Mouse (Mus musculus): ENCODE measurements around the gene Pnkd.
"Not testable (repeated sequence)": the region's sequence is repeated elsewhere in the genome, so short reads cannot be mapped to it uniquely, and the experiment has no call there.

Gene Pnkd

DNA sequence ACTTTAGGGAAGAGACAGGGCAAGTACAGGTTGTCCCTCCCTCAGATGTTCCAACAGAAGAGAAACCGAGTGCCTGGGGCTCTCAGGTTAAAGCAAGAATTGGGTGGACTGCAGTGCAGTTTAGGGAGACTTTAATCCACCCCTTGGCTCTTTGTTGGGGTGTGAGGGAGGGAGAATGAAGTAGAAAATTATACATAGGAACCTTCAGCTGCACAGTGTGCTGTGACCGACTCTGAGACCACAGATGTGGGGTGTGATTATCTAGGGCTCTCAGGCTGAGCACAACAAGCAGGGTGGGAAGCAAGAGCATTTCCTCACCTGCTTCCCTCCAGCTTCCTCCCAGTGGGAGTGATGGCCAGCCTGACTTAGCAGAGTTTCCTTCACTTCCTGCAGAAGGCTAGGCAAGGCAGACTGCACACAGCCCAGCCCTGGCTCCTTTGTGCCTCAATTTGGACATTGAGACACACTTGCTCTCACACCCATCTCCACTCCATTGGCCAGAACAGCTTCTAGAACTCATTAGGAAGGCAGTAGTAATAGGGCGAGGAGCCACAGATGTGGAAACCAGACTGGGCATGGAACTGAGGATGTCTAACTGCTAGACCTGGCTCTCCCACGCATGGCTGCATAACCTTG, 46.4 kb downstream of the Pnkd start:
- no peak for DNase-seq (ENCODE audit: low spot score)

DNA sequence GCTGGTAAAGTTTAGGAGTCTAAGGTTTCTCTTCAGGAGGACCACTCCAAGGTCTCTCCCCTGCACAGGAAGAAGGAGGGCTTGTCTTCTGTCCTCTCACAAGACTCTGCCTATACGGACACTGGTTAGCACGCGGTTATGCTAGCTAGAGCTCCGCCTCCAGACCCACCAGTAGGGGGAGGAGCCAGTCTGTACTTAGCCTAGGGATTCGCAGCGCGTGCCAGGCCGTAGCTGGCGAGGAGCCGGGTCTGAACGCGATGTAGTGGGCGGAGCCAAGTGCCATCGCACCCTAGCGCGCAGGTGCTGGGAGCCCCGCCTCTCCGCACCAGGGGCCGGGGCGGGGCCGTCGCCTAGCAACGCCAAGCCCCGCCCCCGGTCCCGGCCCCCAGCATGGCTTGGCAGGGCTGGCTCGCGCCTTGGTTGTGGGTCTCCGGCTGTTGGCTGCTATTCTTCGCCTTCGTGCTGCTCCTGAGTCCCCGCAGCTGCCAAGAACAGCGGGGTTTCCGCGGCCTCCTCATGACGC, 47.6 kb downstream of the Pnkd start:
- peak; percentile 97 for DNase-seq (ENCODE audit: low spot score)

DNA sequence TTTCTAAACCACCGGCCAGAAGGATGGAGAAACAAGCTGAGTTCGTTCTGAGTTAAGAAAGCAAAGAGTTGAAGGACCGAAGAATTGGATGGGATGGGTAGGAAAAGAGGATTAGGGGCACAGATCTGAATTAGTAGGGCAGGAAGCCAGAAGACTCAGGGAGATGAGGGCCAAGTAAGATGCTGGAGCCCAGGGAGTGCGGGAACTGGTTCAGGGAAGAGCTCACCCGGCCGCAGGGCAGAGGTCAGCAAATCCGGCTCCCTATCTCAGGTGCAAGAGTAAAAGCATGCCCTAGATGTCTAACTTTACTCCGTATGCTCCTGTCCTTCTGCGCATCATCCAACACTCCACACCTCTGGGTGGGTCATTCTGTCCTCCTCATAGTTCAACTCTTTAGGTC, 48.2 kb downstream of the Pnkd start:
- DNase-seq (ENCODE audit: low spot score): no peak

DNA sequence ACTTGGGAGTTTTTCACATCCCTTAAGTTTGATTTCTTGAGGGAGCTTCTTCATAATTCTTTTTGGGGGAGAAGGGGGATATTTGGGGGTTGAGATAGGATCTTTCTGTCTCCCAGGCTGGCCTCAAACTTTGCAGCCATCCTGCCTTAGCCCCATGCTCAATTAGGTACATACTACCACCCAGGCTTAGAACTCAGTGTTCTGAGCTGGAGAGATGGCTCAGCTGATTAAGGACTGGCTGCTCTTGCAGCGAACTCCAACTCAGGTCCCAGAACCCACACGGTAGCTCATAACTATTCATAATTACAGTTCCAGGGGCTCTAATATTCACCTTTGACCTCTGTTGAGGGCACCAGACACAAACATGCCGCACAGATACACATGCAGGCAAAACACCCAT, 49.9 kb downstream of the Pnkd start:
- no peak for DNase-seq (ENCODE audit: low spot score)

DNA sequence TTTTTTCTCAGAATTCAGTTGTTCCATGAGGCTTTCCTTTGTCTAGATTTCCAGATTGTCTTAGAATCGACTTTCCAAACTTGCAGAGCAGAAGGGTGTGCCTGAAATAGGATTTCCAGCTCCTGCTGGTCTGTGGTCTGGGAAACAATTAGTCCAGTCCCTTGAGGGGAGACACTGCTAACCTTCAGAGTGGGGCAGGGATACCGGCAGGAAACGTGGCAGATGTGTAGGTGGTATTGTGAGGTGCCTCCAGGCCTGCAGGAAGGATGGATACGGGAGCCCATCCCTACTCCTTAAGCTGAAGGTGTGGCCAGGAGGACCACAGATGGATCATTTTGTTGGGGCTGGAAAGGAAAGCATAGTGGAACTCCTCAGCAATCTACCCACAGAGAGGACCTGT, 50.3 kb downstream of the Pnkd start:
- DNase-seq (ENCODE audit: low spot score): no peak

DNA sequence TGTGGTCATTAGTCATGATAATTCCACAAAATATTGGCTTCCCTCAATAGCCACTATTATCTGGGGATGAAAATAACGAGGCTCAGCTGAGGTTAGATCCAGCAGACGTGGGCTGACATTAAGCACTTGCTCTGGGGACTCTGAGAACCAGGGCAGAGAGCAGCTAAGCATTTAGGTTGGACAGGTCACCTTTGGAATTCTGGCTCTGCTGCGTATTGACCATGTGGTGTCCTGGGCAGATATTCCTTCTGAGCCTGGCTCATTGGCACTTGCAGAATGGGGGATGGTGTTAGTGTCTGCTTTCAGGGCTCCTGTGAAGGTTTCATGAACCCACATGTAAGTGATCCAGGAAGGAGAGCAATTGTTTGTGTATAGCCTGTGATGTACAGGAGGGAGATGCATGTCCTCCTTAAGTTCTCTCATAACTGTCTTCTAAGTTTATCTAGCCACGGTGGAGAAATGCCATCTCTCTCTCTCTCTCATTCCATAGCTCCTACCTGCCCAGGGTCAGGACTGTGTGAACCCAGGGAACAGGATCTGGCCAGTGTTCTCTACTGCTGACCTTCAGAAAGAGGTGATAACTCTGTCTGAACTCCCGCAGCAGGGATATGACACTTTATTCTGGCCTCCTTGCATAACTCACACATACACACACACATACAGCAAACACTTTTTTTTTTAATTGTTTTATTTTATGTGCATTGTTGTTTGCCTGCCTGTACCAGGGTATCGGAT, 50.9 kb downstream of the Pnkd start:
- no peak for DNase-seq (ENCODE audit: low spot score)

DNA sequence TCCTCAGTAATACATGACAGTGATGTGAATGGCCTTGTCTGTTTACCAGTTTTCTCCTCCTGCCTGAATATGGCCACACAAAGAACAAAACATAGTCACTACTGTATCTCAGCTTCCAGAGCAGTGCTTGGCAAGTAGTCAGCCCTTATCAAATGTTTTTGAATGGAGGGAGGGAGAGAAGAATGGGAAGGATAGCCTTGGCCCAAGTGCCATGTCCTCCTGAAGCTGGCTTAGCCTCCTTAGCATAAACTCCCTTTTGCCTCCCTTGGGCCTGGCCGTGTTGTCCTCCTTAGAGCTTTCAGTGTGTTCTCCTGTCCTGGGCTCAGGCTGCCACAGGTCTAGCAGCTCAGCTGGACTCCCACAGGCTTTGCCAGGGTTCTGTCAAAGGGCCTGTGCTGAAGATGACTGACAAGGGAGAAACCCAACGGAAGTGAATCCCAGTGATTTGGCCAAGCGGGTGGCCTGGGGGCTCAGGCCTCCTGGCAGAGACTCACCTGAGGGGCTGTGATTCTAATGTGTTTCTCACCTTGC, 52.6 kb downstream of the Pnkd start:
- DNase-seq (ENCODE audit: low spot score): no peak

DNA sequence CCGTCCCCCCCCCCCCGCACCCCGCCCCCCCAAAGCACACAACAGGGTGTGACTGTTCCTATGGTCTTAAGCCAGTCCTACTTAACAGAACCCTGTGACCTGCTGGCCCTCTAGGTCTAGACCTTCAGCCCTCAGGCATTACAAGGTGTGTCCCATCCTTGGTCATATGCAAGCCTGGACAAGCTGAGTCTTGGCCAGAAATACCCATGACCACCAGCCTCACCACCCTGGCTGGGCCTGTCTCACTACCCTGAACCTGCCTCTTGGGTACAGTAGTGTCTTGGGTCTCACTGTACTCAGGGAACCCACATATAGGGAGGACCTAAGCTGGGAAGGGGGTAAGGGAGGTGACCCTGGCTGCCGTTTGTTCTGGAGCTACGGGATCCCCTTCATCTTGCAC, 53.3 kb downstream of the Pnkd start:
- DNase-seq (ENCODE audit: low spot score): no peak

DNA sequence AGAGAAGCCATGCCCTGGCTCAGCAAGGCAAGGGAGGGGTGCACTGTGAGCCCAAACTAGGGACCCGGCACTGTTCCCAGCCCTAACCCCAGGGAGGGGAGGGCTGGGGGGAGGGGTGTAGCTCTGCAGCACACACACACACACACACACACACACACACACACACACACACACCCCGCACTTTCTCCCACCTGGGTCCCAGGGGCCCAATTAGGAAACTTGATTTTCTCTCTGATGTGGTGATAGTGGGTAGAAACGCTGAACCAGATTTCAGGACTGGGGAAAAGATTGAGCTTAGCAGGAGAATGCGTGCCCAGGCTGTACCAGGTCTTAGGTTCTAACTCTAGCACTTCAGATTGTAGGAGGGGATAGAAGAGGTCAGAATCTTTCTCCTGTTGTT, 53.9 kb downstream of the Pnkd start:
- DNase-seq (ENCODE audit: low spot score): no peak

DNA sequence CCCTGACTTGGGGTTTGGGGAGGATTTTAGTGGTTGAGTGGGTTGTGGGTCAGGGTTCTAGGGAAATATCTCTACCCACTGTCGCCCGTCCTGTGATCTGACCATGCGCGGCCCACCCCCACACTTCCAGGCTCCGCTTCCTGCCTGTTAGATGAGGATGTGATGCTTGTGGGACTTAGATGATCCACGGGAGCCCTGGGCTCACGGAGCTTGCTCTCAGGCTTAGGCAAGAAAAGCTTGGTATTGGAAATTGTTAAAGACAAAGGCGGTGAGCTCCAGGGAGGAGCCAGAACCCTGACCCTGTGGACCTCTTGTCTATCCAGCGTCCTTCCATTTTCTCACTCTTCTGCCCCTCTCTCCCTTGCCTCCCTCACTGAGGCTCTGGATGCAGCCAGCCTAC, 55.2 kb downstream of the Pnkd start:
- DNase-seq (ENCODE audit: low spot score): no peak

DNA sequence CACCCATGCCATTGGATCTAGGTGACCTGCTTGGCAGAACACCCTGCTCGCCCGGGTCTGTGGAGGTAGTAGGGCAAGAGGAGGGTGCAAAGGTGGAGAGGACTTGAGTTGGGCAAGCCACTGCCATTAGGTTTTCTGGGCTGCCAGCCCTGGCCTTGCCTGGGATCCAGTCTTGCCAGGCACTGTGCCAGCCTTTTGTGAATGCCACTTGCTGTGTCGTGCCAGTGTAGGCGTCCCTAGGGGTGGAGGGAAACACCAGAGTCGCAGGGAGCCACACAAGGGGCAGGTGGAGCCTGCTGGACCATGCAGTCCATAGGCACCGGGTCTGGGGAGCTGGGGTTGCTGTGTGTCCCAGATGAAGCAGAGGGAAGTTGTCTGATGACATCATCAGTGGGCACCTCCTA, 55.6 kb downstream of the Pnkd start:
- DNase-seq (ENCODE audit: low spot score): peak; percentile 78

DNA sequence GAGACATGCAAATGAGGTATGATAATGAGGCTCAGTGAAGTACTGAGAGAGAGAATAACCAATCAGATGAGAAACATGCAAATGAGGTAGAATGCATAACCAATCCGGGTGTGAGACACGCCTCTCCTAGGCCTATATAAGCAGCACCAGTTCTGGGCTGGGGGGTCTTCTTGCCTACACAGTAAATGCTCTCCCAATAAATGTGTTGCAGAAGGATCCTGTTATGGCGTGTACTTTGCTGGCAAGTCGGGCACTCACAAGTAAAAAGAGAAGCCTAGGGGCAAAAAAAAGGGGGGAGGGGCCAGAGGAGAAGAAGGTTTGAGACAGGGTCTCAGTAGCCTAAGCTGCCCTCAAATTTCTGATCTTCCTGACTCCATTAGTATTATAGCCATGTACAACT, 56.3 kb downstream of the Pnkd start:
- DNase-seq (ENCODE audit: low spot score): not testable (repeated sequence)

DNA sequence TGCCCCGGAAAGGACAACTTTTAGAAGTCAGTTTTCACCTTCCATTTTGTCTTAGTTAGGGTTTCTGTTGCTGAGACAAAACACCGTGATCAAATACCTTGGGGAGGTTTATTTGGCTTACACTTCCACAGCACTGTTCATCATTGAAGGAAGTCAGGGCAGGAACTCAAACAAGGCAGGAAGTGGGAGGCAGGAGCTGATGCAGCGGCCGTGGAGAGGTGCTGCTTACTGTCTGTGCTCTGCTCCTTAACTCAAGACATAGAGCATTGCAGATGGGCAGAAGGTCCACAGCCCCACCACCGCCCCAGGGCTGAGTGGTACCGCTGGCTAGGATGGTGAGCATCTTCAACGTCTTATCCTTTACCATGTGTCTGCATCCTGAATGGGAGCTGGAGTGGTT, 57.2 kb downstream of the Pnkd start:
- no peak for DNase-seq (ENCODE audit: low spot score)

DNA sequence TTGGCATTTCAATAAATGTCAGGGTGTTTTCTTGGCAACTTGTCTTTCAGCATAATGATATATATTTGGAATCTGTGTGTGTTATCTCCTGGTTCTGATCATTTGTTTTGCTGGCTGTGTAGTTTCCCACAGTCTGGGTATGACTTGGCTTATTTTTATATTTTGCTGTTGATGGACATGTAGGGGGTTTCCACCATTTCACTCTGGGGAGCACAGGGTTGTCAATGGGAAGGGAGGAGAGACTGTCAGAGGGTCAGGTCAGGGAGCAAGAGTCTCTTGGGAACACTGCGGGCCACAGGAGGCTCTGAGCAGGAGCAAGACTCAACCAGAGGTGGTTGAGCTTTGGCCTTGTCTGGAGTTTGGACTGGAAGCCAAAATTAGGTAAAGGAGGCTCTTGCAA, 57.6 kb downstream of the Pnkd start:
- no peak for DNase-seq (ENCODE audit: low spot score)

DNA sequence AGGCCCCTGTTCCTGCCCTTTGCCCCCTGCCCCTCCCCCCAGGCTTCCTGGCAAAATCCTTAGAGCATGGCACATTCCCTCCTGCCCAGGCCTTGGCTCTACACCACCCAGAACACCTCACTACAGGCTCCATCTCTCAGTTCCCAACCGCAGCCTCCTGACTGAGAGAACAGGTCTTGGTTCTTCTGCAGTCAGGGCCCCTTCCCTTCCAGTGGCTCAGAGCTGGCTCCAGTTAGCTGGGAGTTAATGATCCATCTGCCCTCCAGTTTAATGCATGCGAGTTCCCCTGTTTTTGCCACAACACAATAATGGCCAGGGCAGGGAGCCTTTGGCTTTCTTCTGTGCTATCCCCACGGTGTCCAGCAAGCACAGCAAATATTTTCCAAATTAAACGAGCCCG, 58.4 kb downstream of the Pnkd start:
- DNase-seq (ENCODE audit: low spot score): no peak

DNA sequence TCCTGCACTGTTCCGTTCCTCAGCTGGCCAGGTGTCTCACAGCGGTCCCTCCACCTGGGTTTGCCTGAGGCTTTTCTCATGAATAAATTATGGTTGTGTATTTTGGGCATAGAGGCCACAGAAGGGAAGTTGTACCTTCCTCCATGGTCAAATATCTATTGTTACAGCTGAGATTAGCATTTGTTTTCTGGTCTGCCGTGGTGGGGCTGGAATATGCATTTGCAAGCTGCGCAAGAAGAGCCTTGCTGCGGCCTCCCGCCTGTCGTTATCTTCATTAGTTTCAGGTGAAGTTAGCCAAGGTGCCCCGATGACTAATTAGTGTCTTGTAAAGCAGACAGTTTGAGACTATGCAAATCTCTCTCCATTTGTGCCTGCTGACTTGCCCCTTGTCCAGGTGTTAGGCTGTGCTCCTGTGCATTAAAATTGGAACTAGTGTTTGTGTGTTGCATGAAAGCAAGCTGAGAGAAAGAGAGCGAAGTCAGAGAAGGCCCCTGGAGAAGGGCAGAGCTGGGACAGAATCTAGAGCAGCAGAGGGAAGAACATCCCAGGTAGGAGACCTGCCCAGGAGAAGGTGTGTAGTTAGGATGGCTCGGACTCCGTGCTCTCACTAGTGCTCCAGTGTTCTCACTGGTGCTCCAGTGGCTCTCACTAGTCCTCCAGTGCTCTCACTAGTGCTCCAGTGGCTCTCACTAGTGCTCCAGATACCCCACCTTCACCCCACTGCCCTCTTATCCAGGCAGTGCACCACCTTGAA, 59.6 kb downstream of the Pnkd start:
- no peak for DNase-seq (ENCODE audit: low spot score)

DNA sequence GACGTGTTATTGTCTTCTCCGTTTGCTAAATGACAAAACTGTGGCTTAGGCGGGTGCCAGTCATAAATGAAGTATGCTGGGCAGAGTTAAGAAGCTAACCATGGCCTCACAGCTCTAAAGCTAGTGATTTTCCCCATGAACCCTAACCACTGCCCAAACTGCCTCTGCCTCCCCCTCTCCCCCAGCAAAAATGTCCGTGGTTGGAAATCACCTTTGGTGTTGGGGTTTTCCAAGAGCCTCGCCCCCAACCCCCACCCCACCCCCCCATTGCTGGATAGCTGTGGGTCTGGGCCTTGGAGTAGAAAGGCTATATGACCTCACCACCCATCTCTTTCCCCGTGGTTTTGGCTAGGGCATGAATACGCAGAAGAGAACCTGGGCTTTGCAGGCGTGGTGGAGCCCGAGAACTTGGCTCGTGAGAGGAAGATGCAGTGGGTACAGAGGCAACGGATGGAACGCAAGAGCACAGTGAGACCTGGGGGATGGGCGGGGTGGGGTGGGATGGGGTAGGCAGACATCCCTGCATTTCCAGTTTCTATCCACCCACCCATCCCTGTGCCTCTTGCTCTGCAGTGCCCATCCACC, 66.5 kb downstream of the Pnkd start:
- DNase-seq (ENCODE audit: low spot score): no peak

DNA sequence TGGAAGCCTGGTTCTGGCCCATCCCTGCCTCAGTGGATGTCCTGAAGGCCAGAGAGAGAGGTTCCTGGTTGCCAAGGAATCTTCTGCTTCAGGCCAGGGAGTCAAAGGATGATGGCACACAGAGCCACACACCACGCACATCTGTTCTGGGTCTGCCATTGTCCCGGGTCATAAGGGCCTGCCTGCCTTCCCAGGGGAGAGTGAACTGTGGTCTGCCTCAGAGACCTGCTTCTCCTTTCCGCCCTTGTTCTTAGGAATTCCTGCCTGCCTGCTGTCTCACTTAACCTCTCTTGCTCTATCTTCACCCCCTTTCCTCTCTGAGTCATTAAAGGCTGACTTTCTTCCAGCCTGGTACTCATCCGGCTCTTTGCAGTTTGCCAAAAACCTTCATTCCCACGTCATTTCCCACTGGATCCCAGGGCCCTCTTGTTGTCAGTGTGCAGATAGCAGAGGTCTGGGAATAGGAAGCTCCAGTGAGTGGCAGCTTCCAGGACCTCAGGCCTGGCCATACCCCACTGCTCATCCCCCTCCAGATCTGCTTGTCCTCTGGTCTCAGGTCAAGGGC, 67.9 kb downstream of the Pnkd start:
- no peak for DNase-seq (ENCODE audit: low spot score)

DNA sequence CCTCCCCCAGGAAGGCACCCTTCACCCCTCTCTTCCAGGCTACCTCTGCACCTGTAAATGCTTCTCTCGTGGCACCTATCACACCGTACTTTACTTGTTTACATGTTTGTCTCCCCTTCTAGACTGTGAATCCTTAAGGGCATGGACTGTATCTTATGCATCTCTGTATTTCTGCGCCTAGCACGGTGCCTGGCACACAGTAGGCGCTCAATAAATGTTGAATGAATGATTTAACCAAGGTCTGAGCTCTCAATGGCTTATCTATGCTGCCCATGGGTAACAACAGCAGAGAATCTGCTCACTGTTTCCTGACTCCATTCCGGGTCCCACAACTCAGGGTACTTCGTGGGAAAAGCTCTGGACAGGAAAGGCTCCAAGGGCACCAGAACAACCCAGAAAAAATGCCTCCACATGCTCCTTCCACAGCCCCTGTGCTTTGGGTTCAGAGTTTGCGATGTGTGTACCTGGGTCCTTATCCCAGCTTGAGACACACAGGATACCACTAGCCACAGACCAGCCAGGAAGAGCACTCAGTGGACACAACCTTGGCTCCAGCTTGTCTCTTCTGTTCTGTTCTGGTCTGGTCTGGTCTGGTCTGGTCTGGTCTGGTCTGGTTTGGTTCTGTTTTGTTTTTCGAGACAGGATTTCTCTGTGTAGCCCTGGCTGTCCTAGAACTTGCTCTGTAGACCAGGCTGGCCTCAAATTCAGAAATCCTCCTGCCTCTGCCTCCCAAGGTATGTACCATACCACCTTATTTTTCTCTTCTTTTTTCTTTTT, 68.9 kb downstream of the Pnkd start:
- DNase-seq (ENCODE audit: low spot score): no peak

DNA sequence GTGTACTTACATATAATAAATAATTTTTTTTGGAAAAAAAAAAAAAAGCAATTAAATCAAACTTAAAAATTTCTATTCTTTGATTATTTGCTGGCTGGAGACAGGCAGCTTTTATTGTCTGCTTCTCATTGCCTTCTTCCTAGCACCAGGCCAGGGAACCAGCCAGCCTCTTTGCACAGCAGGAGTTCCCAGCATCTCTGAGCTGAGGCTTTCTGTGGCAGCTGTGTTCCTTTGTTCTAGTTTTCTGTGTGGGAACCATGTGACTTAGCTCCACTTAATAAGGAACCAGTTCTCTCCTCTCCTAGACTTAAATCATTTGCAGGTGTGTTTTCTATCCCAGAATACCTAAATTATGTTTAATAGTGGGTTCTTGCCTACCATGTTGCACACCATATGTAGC, 72.8 kb downstream of the Pnkd start:
- DNase-seq (ENCODE audit: low spot score): no peak

DNA sequence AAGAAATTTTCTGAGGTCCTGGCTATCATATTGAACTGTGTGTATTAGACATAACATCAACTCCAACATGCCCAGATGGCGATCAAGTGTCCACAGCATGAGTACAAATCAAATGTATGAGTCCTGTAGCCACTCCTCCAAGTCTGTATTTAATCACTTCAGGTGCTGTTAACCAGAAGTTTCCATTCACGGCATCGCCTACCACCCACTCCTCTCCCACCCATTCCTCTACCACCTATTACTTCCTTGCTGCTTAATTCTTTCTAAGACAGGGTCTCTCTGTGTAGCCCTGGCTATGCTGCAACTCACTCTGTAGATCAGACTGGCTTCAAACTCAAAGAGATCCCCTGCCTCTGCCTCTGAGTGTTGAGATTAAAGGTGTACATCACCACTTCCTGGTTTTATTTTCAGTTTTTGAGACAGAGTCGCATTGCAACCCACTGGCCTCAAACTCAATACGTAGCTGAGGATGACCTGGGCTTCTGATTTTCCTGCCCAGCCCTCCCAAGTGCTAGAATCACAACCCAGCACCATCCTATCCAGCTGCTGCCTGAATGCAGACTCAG, 75.3 kb downstream of the Pnkd start:
- DNase-seq (ENCODE audit: low spot score): no peak

Data from testis, postnatal 10 days (tissue).